Mouse (Mus musculus): ENCODE results near the gene Otop2.
A peak's percentile ranks its signal among the peaks of the same experiment; 100 is the strongest.

Gene Otop2

GRCm38 (mm10) chr11:115276780-115277603 is 30.0 kb upstream of the Otop2 start, which contains the start of gene Fdxr:
Gene Fdxr, minus strand, starts transcription at chr11:115277050.
- peak; percentile 99 for DNase-seq

- DNase-seq, result no peak
Measured at GRCm38 (mm10) chr11:115277604-115277975, 29.4 kb upstream of the Otop2 start.

- no peak for DNase-seq
Measured at GRCm38 (mm10) chr11:115278176-115278575, 28.8 kb upstream of the Otop2 start.

GRCm38 (mm10) chr11:115279726-115280125 is 27.2 kb upstream of the Otop2 start:
- DNase-seq, result no peak

GRCm38 (mm10) chr11:115282295-115282694 is 24.7 kb upstream of the Otop2 start:
- DNase-seq, result no peak

GRCm38 (mm10) chr11:115282723-115283485 is 24.1 kb upstream of the Otop2 start:
- no peak for DNase-seq

GRCm38 (mm10) chr11:115283486-115283765 is 23.5 kb upstream of the Otop2 start:
- DNase-seq, result no peak

GRCm38 (mm10) chr11:115283891-115284620 is 22.9 kb upstream of the Otop2 start:
- DNase-seq, result no peak

- DNase-seq, result no peak
Measured at GRCm38 (mm10) chr11:115285282-115285681, 21.7 kb upstream of the Otop2 start.

- DNase-seq, result no peak
Measured at GRCm38 (mm10) chr11:115286201-115286993, 20.6 kb upstream of the Otop2 start.

GRCm38 (mm10) chr11:115287386-115287785 is 19.6 kb upstream of the Otop2 start:
- DNase-seq, result no peak

GRCm38 (mm10) chr11:115288305-115288704 is 18.7 kb upstream of the Otop2 start:
- no peak for DNase-seq

GRCm38 (mm10) chr11:115289885-115290284 is 17.1 kb upstream of the Otop2 start:
- DNase-seq, result no peak

- no peak for DNase-seq
Measured at GRCm38 (mm10) chr11:115290314-115290713, 16.6 kb upstream of the Otop2 start.

GRCm38 (mm10) chr11:115290919-115291318 is 16.0 kb upstream of the Otop2 start:
- DNase-seq, result peak; percentile 80

- no peak for DNase-seq
Measured at GRCm38 (mm10) chr11:115291503-115291902, 15.5 kb upstream of the Otop2 start.

- no peak for DNase-seq
Measured at GRCm38 (mm10) chr11:115292631-115293375, 14.2 kb upstream of the Otop2 start.

- DNase-seq, result no peak
Measured at GRCm38 (mm10) chr11:115295939-115296338, 11.0 kb upstream of the Otop2 start.

- no peak for DNase-seq
Measured at GRCm38 (mm10) chr11:115296471-115297210, 10.3 kb upstream of the Otop2 start.

- DNase-seq, result peak; percentile 37
Measured at GRCm38 (mm10) chr11:115297214-115297826, 9.6 kb upstream of the Otop2 start, which contains the start of gene Fads6. Gene Fads6, minus strand, starts transcription at chr11:115297663.

GRCm38 (mm10) chr11:115298160-115298559 is 8.8 kb upstream of the Otop2 start:
- no peak for DNase-seq

Data from lung, postnatal 14 days (tissue).